Mouse (Mus musculus) brain, adult 10 weeks (tissue): ENCODE measurements around the gene Acin1. TPM values are rescaled to one million over a fixed set of nuclear protein-coding genes. Genes with fewer than 3 reads are reported as not detected.

Experiments
- polyA plus RNA-seq: library from polyadenylated mRNA; stranded (reverse); fragments of 350-450 nt; fragmentation: Illumina TruSeq; extraction: RNeasy Lipid Tissue Mini Kit (QIAGEN cat#74804); gene quantifications from one replicate; pipeline ENCODE4 v1.2.3, GENCODE M21; 2015; ENCODE audit warnings: low read depth, low replicate concordance

The Acin1 gene
- 136 TPM for polyA plus RNA-seq

DNA sequence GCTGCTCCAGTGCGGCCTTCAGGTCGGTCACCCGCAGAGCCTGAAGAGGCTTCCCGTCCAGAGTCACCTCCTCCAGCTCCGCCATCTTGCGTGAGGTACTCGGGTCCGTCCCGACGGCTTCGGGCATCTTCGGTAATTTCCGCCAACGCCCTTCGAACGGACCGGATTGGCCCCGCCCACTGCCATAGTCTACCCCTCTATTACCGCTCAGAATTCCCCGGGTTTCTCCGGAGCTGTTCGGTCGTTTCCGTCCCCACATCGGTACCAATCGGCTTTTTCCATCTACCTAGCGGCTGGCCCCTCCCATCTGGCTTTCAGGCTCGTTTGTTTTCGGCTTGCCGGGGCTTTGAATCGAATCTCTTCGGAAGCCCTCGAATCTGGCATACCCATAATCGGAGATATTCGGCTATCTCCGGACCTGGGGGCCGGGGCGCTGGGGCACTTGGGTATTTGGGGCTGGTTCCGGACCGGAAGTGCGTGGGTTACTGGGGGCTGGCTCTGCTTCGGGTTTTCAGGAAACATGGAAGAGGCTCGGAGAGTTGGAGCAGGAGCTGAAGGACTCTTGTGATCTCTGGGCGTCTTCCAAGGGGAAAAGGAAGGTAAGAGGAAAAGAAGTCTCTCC is at the start of gene Acin1:
TSS of gene Acin1 (minus strand) at position 410 of the 622 bp plus-strand sequence.

DNA sequence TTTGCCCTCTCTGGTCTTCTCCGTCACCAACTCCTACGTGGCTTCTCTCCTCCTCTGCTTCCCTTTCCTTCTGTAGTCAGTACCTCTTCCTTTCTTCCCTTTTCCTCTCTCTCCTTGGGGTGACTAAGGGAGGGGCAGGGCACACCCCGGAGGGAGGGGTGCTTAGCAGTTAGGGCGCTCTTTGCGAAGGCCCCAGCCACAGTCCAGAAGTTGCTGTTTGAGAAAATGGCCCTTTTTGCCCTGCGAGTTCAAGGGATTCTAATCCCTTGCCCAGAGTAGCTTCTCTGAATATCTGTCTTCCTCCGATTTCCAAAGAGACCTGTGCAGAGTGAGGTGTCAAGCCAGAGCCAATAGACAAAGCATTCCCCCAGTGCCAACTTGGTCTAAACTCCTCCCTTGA is 25.3 kb upstream of the Acin1 start, which contains the start of gene Cebpe:
TSS of gene Cebpe (minus strand) at position 101 of the 400 bp plus-strand sequence.

DNA sequence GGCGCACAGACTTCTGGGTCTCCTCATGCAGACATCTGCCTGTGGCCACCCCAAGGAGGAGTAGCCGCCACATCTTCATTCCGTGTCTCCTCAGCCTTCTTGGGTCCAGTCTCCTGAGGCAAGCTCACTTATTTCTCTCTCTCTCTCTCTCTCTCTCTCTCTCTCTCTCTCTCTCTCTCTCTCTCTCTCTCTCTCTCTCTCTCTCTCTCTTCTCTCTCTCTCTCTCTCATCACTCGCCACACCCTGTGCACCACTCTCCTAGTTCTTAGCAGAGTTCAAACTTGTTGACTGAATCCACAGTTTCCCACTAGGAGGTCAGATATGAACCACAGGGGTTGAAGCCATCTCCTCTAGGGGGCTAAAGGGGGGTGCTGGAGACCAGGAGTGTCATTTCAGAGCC is 12.0 kb upstream of the Acin1 start, which contains the start of gene Gm29776:
TSS of gene Gm29776 (minus strand) at position 101 of the 400 bp plus-strand sequence.

DNA sequence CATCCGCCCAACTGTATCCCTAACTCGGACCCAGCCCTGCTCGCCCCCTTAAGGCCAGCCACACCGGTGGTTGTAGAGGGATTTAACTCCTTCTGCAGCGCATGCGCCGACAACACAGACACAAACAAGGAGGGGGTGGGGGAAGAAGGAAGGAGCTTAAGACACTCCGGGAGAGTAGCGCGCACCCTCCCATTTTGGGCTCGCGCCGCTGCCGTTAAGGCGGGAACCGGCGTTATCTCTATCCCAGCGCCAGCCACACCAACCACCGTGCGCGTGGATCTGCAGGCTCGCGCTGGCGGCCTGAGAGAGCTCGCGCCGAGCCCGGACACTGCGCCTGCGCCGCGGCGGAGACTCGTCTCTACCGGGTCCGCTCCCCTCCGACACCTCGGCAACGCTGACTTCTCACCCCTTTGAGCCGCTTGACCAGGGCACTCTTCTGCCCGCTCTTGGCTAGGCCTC is 639 bp downstream of the Acin1 start, which contains the start of gene 1700123O20Rik:
TSS of gene 1700123O20Rik (plus strand) at position 154 of the 459 bp plus-strand sequence.

DNA sequence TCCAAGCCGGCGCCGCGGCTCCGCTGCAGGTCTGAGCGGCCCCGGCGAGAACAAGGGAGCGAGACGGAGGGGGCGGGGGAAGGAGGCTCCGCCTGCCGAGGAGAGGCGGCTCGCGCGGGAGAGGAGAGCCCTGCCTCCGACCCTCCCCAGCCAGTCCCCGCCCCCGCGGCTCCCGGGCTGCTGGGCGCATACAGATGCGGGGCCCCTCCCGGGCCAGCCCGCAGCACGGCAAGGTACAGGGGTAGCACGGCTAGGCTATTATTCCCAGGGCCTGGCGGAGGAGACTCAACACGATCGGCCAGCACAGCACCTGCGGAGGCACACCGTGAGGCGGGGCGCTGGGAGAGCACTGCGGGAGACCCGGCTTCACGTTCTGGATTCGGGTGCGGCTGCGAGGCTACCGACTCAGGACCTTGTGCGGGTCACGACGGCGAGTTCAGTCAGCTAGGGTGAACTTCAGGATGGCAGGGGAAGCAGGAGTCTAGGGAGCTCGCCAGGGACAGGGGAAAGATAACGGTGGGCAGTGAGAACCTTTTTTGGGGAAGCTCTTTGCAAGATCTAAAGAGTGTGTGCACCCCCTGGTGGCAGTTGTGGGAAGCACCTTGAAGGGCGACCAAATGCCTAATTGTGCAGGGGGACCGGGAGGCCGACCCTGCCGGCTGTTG is 45.3 kb downstream of the Acin1 start, which contains the start of gene Cdh24:
TSS of gene Cdh24 (minus strand) at position 60 of the 665 bp plus-strand sequence.

DNA sequence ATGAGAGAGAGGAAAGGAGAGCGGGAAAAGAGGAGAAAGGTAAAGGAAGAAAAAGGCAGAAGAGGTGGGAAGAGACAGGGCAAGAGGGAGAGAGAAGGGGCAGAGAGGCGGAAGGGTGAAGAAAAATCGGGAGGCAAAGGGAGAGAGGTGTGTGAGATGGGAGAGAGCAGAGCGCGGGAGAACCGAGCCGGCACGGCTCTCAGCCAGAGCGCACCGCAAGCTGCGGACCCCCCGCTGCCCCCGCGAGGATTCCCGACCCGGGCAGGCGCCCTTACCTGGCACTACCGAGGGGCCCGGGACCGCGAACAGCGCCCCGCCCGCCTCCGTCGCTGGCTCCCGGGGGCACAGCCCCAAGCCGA is 45.8 kb downstream of the Acin1 start, which contains the start of gene Gm17606:
TSS of gene Gm17606 (plus strand) at position 7 of the 359 bp plus-strand sequence.

DNA sequence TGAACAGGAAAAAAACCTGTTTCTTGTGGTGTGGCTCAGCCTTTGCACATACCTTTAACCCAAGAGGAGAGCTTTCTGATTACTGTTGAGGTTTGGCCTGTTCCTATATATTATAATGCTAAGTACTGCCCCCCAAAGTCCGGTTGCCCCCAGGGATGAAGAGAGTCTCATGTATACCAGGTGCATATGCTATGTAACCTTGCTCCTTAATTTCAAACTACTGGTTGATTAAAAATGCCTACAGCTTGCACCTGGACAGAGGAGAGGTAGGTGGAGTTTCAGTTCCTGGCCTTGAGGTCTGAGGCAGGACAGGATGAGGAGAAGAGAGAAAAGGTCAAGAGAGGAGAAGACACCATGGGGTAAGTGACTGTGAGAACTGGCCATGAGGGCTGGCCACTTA is 65.6 kb downstream of the Acin1 start, which contains the start of gene Psmb11:
TSS of gene Psmb11 (plus strand) at position 301 of the 400 bp plus-strand sequence.

DNA sequence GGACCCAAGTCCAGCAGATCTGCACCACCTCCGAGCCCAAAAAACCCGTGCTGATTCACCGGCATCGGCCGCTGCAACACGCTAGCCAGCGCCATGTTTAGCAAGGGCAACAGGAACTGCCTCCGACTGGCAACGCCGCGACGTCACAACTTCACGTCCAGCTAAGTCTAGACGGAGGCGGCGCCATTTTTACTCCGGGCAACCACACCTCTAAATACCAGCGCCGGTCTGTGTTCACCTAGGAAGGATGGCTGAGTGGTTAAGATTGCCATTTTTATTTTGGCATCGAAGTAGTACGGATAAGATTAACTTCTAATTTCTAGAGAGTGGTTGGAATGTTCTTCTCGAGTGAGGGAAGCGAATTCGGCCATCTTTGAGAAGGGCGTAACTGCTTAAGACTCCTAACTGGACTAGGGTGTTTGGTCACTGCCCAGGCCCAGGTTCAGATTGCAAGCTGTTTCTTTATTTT is 68.8 kb downstream of the Acin1 start, which contains the start of gene Psmb5:
TSS of gene Psmb5 (minus strand) at position 126 of the 469 bp plus-strand sequence.

DNA sequence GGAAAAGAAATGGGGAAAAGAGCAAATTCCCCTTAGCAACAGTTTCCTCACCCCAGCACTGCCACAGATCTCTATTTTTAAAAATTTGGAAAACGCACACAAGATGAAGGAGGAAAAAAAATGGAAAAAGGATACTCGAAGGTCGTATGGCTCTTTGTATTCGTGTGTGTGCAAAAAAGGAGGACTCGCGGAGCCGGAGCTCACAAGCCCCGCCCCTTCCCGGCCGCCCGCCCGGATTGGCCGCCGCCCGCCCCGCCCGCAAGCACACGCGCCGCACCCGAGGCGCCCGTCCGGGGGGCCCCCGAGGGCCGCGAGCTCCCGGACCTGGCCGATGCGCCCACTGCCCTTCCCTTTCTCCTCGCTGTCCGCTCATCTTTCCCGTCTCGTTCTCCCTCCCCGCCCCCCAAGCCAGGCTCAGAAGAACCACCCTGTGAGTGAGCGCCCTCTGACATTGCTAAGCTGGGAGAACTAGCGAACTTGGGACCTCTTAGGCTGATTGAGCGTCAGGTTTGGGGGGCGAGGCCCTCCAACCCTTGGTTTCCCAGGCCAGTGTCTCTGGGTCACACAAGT is 80.9 kb downstream of the Acin1 start, which contains the start of gene 4931414P19Rik:
TSS of gene 4931414P19Rik (minus strand) at position 242 of the 570 bp plus-strand sequence.

Other genes starting within 250 kb of the Acin1 start
- gene Lrp10, start 222.8 kb downstream of the Acin1 start, polyA plus RNA-seq: 17.0 TPM
- gene Rem2, start 210.8 kb downstream of the Acin1 start, polyA plus RNA-seq: 13.6 TPM
- gene Prmt5, start 169.4 kb downstream of the Acin1 start, polyA plus RNA-seq: 61.5 TPM
- 4.1 TPM for gene Haus4, start 132.3 kb downstream of the Acin1 start, polyA plus RNA-seq
- gene Ajuba, start 109.4 kb downstream of the Acin1 start, polyA plus RNA-seq: 1.4 TPM
- 4.7 TPM for gene 4931414P19Rik, start 80.9 kb downstream of the Acin1 start, polyA plus RNA-seq
- gene Psmb5, start 68.9 kb downstream of the Acin1 start, polyA plus RNA-seq: 275 TPM
- gene Psmb11, start 65.5 kb downstream of the Acin1 start, polyA plus RNA-seq: 0.16 TPM
- not detected for gene Gm17606, start 46.0 kb downstream of the Acin1 start, polyA plus RNA-seq
- gene Cdh24, start 45.6 kb downstream of the Acin1 start, polyA plus RNA-seq: 6.1 TPM
- gene 1700123O20Rik, start 715 bp downstream of the Acin1 start, polyA plus RNA-seq: 31.4 TPM
- not detected for gene Gm29776, start 11.9 kb upstream of the Acin1 start, polyA plus RNA-seq
- gene Cebpe, start 25.2 kb upstream of the Acin1 start, polyA plus RNA-seq: not detected
- 35.8 TPM for gene Slc7a8, start 95.0 kb upstream of the Acin1 start, polyA plus RNA-seq
- not detected for gene Rnf212b, start 127.2 kb upstream of the Acin1 start, polyA plus RNA-seq
- 11.7 TPM for gene Homez, start 184.0 kb upstream of the Acin1 start, polyA plus RNA-seq
- 18.4 TPM for gene Ppp1r3e, start 190.6 kb upstream of the Acin1 start, polyA plus RNA-seq
- 100 TPM for gene Bcl2l2, start 196.4 kb upstream of the Acin1 start, polyA plus RNA-seq
- not detected for gene Gm20521, start 196.5 kb upstream of the Acin1 start, polyA plus RNA-seq
- 242 TPM for gene Pabpn1, start 205.6 kb upstream of the Acin1 start, polyA plus RNA-seq
- gene Slc22a17, start 226.2 kb upstream of the Acin1 start, polyA plus RNA-seq: 521 TPM
- 10.0 TPM for gene Efs, start 239.2 kb upstream of the Acin1 start, polyA plus RNA-seq
- gene Il25, start 245.8 kb upstream of the Acin1 start, polyA plus RNA-seq: not detected
- gene Cmtm5, start 249.3 kb upstream of the Acin1 start, polyA plus RNA-seq: 113 TPM